Mouse (Mus musculus): ENCODE measurements around the gene Elmod3.

DNA sequence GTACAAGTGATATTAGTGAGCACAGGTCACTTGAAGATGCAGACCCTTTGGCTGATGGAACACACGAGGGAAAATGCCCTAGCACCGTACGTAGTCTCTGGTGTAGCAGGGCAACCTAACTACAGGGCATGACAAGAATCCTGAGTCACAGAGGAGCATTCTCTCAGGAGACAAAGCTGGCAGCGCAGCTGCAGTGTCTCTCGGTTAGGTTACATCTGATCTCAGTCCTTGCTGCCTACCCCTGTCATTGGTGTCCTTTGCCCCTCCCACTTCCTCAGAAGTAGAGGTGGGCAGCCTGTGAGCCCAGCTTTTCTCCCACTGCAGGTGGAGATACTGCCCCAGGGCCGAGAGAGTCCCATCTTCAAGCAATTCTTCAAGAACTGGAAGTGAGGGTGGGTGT lies 35.7 kb downstream of the Elmod3 start:
- no peak for TF ChIP-seq CTCF (IDR thresholded peaks at IDR 0.05; ENCODE audit: extremely low read depth, insufficient read length, insufficient replicate concordance, low read depth, low read length)
- no peak for TF ChIP-seq POLR2A (IDR thresholded peaks at IDR 0.05; ENCODE audit: low read depth, low read length)

Data from small intestine, adult 2 months (tissue).